Mouse (Mus musculus) A20 (cell line): ENCODE measurements at regions not wholly inside any gene's neighbourhood (a gene's known extent, or its start where the extent isn't known, plus 50 kb on each side); places are given as distances from the start of the nearest gene placed in this dataset.
"Not testable (repeated sequence)": the region's sequence is repeated elsewhere in the genome, so short reads cannot be mapped to it uniquely, and the experiment has no call there.

Source experiments
- DNase-seq: peaks from one replicate; pipeline ENCODE4 v3.0.0-alpha.2; 2011; ENCODE audit warnings: low read depth, low spot score

- DNase-seq = no peak
Observed at GRCm38 (mm10) chr5:129256136-129256535, 159.6 kb downstream of the Adgrd1 start.

GRCm38 (mm10) chr5:129257206-129257605, 160.7 kb downstream of the Adgrd1 start:
- DNase-seq = no peak

- no peak for DNase-seq
Observed at GRCm38 (mm10) chr5:129260689-129261088, 164.1 kb downstream of the Adgrd1 start.

- DNase-seq = no peak
Observed at GRCm38 (mm10) chr5:129263118-129263517, 166.6 kb downstream of the Adgrd1 start.

GRCm38 (mm10) chr5:129264363-129264762, 167.8 kb downstream of the Adgrd1 start:
- DNase-seq = no peak

GRCm38 (mm10) chr5:129268456-129268855, 171.9 kb downstream of the Adgrd1 start:
- DNase-seq = no peak

GRCm38 (mm10) chr5:129270051-129270472, 173.5 kb downstream of the Adgrd1 start:
- no peak for DNase-seq

GRCm38 (mm10) chr5:129281406-129281805, 184.9 kb downstream of the Adgrd1 start:
- peak; percentile 58 for DNase-seq

- no peak for DNase-seq
Observed at GRCm38 (mm10) chr5:129282133-129282532, 185.6 kb downstream of the Adgrd1 start.

GRCm38 (mm10) chr5:129282826-129283225, 186.3 kb downstream of the Adgrd1 start:
- DNase-seq = no peak

- peak; percentile 19 for DNase-seq
Observed at GRCm38 (mm10) chr5:129287481-129287880, 190.9 kb downstream of the Adgrd1 start.

GRCm38 (mm10) chr5:129292821-129293220, 196.3 kb downstream of the Adgrd1 start:
- DNase-seq = not testable (repeated sequence)

GRCm38 (mm10) chr5:129294861-129295542, 198.5 kb downstream of the Adgrd1 start:
- not testable (repeated sequence) for DNase-seq

GRCm38 (mm10) chr5:129297657-129298349, 201.3 kb downstream of the Adgrd1 start:
- no peak for DNase-seq

- DNase-seq = no peak
Observed at GRCm38 (mm10) chr5:129298646-129299455, 202.2 kb upstream of the Sfswap start.

- DNase-seq = no peak
Observed at GRCm38 (mm10) chr5:129299456-129299765, 201.6 kb upstream of the Sfswap start.

GRCm38 (mm10) chr5:129300423-129300822, 200.6 kb upstream of the Sfswap start:
- no peak for DNase-seq

GRCm38 (mm10) chr5:129315626-129316025, 185.4 kb upstream of the Sfswap start:
- DNase-seq = no peak

GRCm38 (mm10) chr5:129331094-129331523, 169.9 kb upstream of the Sfswap start:
- peak; percentile 26 for DNase-seq

- peak; percentile 30 for DNase-seq
Observed at GRCm38 (mm10) chr5:129332014-129332413, 169.0 kb upstream of the Sfswap start.

GRCm38 (mm10) chr5:129338511-129338910, 162.5 kb upstream of the Sfswap start:
- no peak for DNase-seq

GRCm38 (mm10) chr5:129344038-129344437, 157.0 kb upstream of the Sfswap start:
- DNase-seq = no peak
